Mouse (Mus musculus): ENCODE measurements around the gene Strn3. TPM values are rescaled to one million over a fixed set of nuclear protein-coding genes. Genes with fewer than 3 reads are reported as not detected.
"Not testable (repeated sequence)": the region's sequence is repeated elsewhere in the genome, so short reads cannot be mapped to it uniquely, and the experiment has no call there.

Gene Strn3
- polyA plus RNA-seq, 1 experiment: 3.8 TPM

DNA sequence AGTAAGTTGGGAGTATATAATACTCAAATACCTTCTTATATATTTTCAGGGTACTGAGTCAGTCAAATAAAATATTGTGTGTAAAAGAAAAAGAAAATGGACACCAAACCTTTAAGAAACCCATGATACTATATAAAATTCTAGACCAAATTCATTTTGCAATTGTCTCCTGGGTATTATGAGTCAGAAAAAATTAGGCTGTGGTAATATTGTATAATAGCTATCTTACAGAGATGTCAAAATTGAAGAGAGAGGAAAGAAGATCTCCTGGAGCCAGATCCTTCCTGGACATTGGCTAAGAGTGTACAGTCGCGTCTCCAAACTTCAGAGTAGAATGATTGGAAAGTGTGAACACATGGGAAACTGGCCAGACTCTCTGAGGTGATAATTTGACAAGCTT is 4.5 kb upstream of the Strn3 start:
- no peak for TF ChIP-seq FLI1 (IDR thresholded peaks at IDR 0.05; ENCODE audit: low read length)
- Histone ChIP-seq H3K9me3 (peaks cover 8% of the 10 kb centered on the region), H3K27me3 (replicated peaks) (no peaks in the 10 kb centered on the region), H3K4me1 (peaks cover 50% of the 10 kb centered on the region), H3K4me3 (replicated peaks) (no peak overlapping the region), H3K36me3 (replicated peaks; ENCODE audit: low read length) (peaks cover 15% of the 10 kb centered on the region)

DNA sequence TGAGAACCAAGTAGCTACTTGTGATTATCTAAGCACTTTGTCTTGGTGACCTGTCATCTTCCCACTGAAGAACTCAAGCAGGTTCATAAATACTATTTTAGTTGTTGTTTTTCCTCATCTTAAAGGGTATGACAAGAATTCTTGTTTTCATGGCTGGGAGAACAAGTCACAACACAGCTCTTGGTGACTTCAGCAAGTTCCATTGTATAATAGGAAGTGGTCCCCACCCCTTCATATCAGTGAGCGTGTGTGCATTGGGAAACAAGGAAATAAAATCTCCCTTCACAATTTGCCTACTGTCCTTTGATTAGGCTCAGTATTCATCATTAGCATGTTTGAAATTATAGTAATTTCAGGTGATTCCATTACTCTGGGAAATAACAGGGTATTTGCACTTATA is 3.3 kb upstream of the Strn3 start:
- TF ChIP-seq FLI1 (IDR thresholded peaks at IDR 0.05; ENCODE audit: low read length) (no peak), GATA1 (IDR thresholded peaks at IDR 0.05; ENCODE audit: borderline replicate concordance, low read length) (no peak)
- no peak overlapping the region for H3K4me3 ChIP-seq (replicated peaks)

GRCm38 (mm10) chr12:51694096-51694495 is 2.4 kb upstream of the Strn3 start:
- peaks cover 41% of the 10 kb centered on the region for H3K4me1 ChIP-seq
- TF ChIP-seq FLI1 (IDR thresholded peaks at IDR 0.05; ENCODE audit: low read length) (no peak), GATA1 (IDR thresholded peaks at IDR 0.05; ENCODE audit: borderline replicate concordance, low read length) (no peak)
- peaks cover 6% of the 10 kb centered on the region for H3K36me3 ChIP-seq (replicated peaks; ENCODE audit: low read length)
- peak overlapping the region; percentile 79 for H3K4me3 ChIP-seq (replicated peaks)
- H3K9me3 ChIP-seq: peaks cover 4% of the 10 kb centered on the region
- no peaks in the 10 kb centered on the region for H3K27me3 ChIP-seq (replicated peaks)

More for the DNA sequence above, 3.3 kb upstream of the Strn3 start:
- Histone ChIP-seq H3K9me3 (peaks cover 8% of the 10 kb centered on the region), H3K36me3 (replicated peaks; ENCODE audit: low read length) (peaks cover 15% of the 10 kb centered on the region), H3K27me3 (replicated peaks) (no peaks in the 10 kb centered on the region), H3K4me1 (peaks cover 42% of the 10 kb centered on the region)

DNA sequence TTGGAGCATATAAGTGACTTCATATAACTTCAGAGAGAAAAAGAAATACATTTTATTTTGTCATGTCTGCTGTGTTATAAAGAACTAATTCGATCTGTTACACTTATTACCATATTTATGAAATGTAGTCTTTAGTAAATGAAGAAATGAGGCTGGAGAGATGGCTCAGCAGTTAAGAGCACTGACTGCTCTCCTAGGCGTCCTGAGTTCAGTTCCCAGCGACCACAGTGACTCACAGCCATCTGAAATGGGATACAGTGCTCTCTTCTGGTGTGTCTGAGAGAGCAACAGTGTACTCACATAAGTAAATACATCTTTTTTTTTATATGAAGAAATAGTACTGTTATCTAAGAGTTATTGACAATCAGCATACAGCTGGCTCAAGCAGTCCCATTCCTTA is 1.7 kb upstream of the Strn3 start:
- Histone ChIP-seq H3K4me1 (peaks cover 45% of the 10 kb centered on the region), H3K9me3 (no peaks in the 10 kb centered on the region), H3K27me3 (replicated peaks) (no peaks in the 10 kb centered on the region), H3K36me3 (replicated peaks; ENCODE audit: low read length) (peaks cover 2% of the 10 kb centered on the region), H3K4me3 (replicated peaks) (peak overlapping the region; percentile 83)
- TF ChIP-seq FLI1 (IDR thresholded peaks at IDR 0.05; ENCODE audit: low read length) (no peak), GATA1 (IDR thresholded peaks at IDR 0.05; ENCODE audit: borderline replicate concordance, low read length) (no peak)

GRCm38 (mm10) chr12:51692870-51693269 is 1.2 kb upstream of the Strn3 start:
- H3K27me3 ChIP-seq (replicated peaks); H3K36me3 ChIP-seq (replicated peaks; ENCODE audit: low read length); H3K9me3 ChIP-seq: not testable (repeated sequence)
- Histone ChIP-seq H3K4me1 (peaks cover 51% of the 10 kb centered on the region), H3K4me3 (replicated peaks) (peak overlapping the region; percentile 99)

DNA sequence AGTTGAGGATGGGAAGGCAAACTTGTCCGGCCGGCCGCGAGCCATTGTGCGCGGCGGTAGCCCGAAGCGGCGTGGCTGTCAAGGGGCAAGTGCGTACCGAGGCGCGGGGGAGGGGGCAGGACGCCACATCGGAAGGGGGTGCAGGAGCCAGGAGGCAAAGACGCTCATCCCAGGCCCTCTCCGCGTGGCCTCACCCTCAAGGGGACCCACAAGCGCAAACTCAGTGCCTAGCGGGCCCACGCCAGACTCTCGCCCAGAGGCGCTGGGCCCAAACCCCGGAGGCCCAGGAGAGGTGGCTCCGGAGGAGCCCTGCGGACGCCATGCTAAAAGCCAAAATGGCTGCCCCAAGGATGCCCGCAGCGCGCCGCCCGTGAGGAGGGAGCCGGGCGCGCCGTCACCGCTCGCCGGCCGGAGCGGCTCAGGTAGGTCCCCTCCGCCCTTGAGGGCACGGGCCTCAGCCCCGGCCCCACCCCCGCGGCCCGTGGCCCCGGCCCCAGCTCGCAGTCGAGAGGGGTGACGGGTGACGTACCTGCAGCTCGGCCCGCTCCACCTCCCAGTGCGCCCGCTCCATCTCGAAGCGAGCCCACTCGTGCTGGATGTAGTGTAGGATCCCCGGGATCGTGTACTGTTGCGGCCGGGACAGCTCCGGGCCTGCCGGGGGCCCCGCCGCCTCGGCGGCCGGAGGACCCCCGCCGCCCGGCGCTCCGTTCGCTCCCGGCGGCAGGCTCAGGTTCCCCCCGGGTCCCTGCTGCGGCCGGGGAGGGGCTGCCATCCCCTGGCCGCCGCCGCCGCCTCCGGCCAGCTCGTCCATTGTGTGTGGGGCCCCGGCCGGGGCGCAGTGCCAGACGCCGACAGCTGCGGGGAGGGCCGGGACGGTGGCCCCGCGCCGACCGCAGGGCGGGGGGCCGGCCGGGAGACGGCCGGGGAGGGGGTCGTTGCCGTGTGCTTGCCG is 528 bp downstream of the Strn3 start, which contains the start of gene Ap4s1:
Ap4s1 (plus strand) TSS at position 141 of the 952 bp plus-strand sequence.
- no peaks in the 10 kb centered on the region for H3K36me3 ChIP-seq (replicated peaks; ENCODE audit: low read length)
- peak within 1 kb of the TSS; percentile 99 for H3K4me3 ChIP-seq (replicated peaks)
- H3K27me3 ChIP-seq (replicated peaks): no peaks in the 10 kb centered on the region
- H3K9me3 ChIP-seq: no peaks in the 10 kb centered on the region
- peaks cover 58% of the 10 kb centered on the region for H3K4me1 ChIP-seq
- TF ChIP-seq GATA1 (IDR thresholded peaks at IDR 0.05; ENCODE audit: borderline replicate concordance, low read length) (no peak), FLI1 (IDR thresholded peaks at IDR 0.05; ENCODE audit: low read length) (no peak)

GRCm38 (mm10) chr12:51688546-51688945 is 3.2 kb downstream of the Strn3 start:
- Histone ChIP-seq H3K36me3 (replicated peaks; ENCODE audit: low read length) (peaks cover 5% of the 10 kb centered on the region), H3K4me3 (replicated peaks) (no peak overlapping the region), H3K27me3 (replicated peaks) (no peaks in the 10 kb centered on the region), H3K9me3 (no peaks in the 10 kb centered on the region), H3K4me1 (peaks cover 35% of the 10 kb centered on the region)
- TF ChIP-seq FLI1 (IDR thresholded peaks at IDR 0.05; ENCODE audit: low read length) (no peak), GATA1 (IDR thresholded peaks at IDR 0.05; ENCODE audit: borderline replicate concordance, low read length) (no peak)

GRCm38 (mm10) chr12:51678844-51679243 is 12.9 kb downstream of the Strn3 start:
- Histone ChIP-seq H3K9me3 (no peaks in the 10 kb centered on the region), H3K4me1 (peaks cover 73% of the 10 kb centered on the region), H3K36me3 (replicated peaks; ENCODE audit: low read length) (peaks cover 16% of the 10 kb centered on the region), H3K27me3 (replicated peaks) (no peaks in the 10 kb centered on the region), H3K4me3 (replicated peaks) (peak overlapping the region; percentile 84)
- TF ChIP-seq GATA1 (IDR thresholded peaks at IDR 0.05; ENCODE audit: borderline replicate concordance, low read length) (no peak), FLI1 (IDR thresholded peaks at IDR 0.05; ENCODE audit: low read length) (no peak)

GRCm38 (mm10) chr12:51676442-51676841 is 15.3 kb downstream of the Strn3 start:
- no peaks in the 10 kb centered on the region for H3K9me3 ChIP-seq
- no peak overlapping the region for H3K4me3 ChIP-seq (replicated peaks)
- H3K4me1 ChIP-seq: peaks cover 84% of the 10 kb centered on the region
- no peaks in the 10 kb centered on the region for H3K27me3 ChIP-seq (replicated peaks)
- H3K36me3 ChIP-seq (replicated peaks; ENCODE audit: low read length): peaks cover 5% of the 10 kb centered on the region
- no peak for TF ChIP-seq FLI1 (IDR thresholded peaks at IDR 0.05; ENCODE audit: low read length)
- TF ChIP-seq GATA1 (IDR thresholded peaks at IDR 0.05; ENCODE audit: borderline replicate concordance, low read length): no peak

DNA sequence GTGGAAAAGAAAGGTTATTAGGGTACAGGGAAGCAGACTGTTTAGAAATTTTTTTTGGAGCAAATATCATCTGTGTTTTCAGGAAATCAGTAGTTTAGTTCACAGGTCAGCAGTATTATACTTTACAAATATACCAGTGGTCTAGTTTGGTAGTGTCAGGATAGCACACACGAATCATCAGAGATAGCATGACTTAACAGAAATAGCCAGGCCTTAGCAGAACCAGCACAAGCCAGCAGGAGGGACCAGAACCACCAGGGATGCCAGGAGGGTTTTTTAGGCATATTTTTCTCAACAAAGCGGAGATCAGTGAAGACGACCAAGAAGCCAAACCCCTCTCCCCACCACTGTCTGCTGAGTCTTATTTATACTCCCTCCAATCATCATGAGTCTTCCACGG is 18.4 kb downstream of the Strn3 start:
- H3K4me1 ChIP-seq: peaks cover 82% of the 10 kb centered on the region
- TF ChIP-seq FLI1 (IDR thresholded peaks at IDR 0.05; ENCODE audit: low read length) (no peak), GATA1 (IDR thresholded peaks at IDR 0.05; ENCODE audit: borderline replicate concordance, low read length) (no peak)
- peaks cover 5% of the 10 kb centered on the region for H3K36me3 ChIP-seq (replicated peaks; ENCODE audit: low read length)
- no peaks in the 10 kb centered on the region for H3K27me3 ChIP-seq (replicated peaks)
- H3K9me3 ChIP-seq: no peaks in the 10 kb centered on the region
- no peak overlapping the region for H3K4me3 ChIP-seq (replicated peaks)
